Mouse (Mus musculus): ENCODE data around the gene Agr3. TPM values are rescaled to one million over a fixed set of nuclear protein-coding genes. Genes with fewer than 3 reads are reported as not detected.

Gene Agr3
- polyA plus RNA-seq (2012; rRNA removed; ENCODE audit: low replicate concordance) = not detected in 2 replicates

DNA sequence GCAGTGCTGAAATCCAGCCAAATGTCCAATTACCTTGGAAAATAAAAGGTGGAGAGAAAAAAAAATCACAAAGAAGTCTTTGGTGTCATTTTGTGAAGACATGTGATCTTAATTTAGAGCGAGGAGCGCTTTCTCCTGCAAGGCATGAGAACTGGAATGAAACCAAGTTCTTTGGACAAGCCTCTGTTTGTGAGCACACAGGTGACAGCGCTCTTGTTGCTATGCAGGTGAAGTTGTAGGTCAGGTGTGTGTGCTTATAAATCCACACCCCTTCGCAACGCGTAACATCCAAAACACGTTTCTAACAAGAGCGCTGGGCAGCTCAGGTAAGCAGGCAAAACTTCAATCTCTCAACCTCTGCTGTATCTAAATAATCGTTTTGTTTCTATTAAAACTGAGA lies at the start of gene Agr3:
TSS of gene Agr3 (plus strand) at position 219 of the 400 bp plus-strand sequence.

DNA sequence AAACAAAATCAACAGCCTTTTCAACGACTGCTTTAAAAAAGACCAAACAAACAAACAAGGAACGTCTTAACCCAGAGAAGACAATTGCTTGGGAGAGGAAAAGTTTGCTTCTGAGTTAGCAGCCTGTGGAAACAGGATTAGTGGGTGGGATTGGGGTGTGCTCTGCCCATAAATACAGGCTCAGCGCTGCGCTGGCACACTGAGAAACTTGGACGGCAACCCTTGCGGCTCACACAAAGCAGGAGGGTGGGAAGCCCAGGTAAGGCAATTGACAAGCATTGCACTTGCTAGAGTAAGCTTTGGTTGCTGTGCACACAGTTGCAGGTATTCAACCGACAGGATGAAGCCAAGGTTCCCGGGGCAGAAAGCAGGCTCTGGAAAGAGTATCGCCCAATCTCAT lies 67.3 kb downstream of the Agr3 start, which contains the start of gene Agr2:
TSS of gene Agr2 (plus strand) at position 197 of the 400 bp plus-strand sequence.

Other genes with a start within 250 kb of the Agr3 start
- gene Agr2, start 67.3 kb downstream of the Agr3 start, polyA plus RNA-seq (2012; rRNA removed; ENCODE audit: low replicate concordance) = 0.49 and 7.2 TPM in 2 replicates
- gene Tspan13, start 116.9 kb downstream of the Agr3 start, polyA plus RNA-seq (2012; rRNA removed; ENCODE audit: low replicate concordance) = 103 and 279 TPM in 2 replicates
- gene Ankmy2, start 231.5 kb downstream of the Agr3 start, polyA plus RNA-seq (2012; rRNA removed; ENCODE audit: low replicate concordance) = 12.8 and 18.5 TPM in 2 replicates
- 13.4 and 39.0 TPM in 2 replicates for gene Bzw2, start 232.5 kb downstream of the Agr3 start, polyA plus RNA-seq (2012; rRNA removed; ENCODE audit: low replicate concordance)

Data from subcutaneous adipose tissue, adult 2 months (tissue).